Comparison of ENCODE assay signal across 22 mouse cellular contexts in the genomic region with DNA sequence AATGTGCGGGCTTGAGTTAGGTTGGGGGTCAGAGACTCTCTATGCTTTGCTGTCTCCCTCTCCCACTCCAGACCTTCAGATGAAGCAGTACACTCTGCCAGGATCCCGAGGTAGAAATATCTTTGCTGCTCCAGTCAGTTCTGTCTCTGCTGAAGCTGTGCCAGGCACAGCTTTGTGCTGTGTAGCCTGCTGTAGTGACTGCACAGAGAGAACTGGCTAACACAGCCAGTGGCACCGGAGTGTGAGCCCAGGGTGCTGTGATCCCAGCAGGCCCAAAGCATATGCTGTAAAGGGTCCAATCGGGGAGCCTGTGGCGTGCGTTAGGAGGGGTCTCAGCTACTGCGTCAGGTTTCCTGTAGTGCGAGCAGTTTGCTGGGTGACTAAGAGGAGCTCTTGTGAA. TPM values are rescaled to one million over a fixed set of nuclear protein-coding genes. Genes with fewer than 3 reads are reported as not detected.
DNase-seq lines count a peak whose midpoint lies in the region; ATAC-seq lines count a peak whose summit lies in the region.
"Had no signal": no experiment of that assay in that cellular context is flagged by ENCODE, and none has a peak within 500 bp of the region (broad histone marks: within the 10 kb centered on the region; RNA-seq: fewer than 3 reads in every experiment).

No protein-coding gene starts in this region.

- no peak for DNase-seq in cerebellum, postnatal 4 days (ENCODE audit: low spot score in 2 of 2)
- peak; percentile 72 for DNase-seq in cerebellum, adult 11-12 months
- DNase-seq in cerebellum, postnatal 14 days: peak; percentile 62 to 72
- no peak for DNase-seq in B cell, adult 2 months
- DNase-seq: adrenal gland, postnatal 10 days; gastrocnemius, postnatal 25 days; heart, postnatal 14 days; lung, adult 2 months; retina, postnatal 1 day; thymus, postnatal 36 days had no signal

- no peaks in the 10 kb centered on the region for H3K9me3 ChIP-seq in heart, embryonic 15.5 days (replicated peaks)
- no peaks in the 10 kb centered on the region for H3K9me3 ChIP-seq in heart, embryonic 11.5 days (replicated peaks; ENCODE audit: control insufficient read depth, low read length)
- H3K9me3 ChIP-seq in hindbrain, embryonic 16.5 days (ENCODE audit: control insufficient read depth, low read length): no peaks in the 10 kb centered on the region
- H3K9me3 ChIP-seq: embryonic facial prominence, embryonic 13.5 days; hindbrain, embryonic 15.5 days; kidney, embryonic 15.5 days; limb, embryonic 12.5 days; liver, embryonic 12.5 days had no signal

- H3K4me3 ChIP-seq in heart, embryonic 15.5 days: no peak overlapping the region
- no peak overlapping the region for H3K4me3 ChIP-seq in heart, embryonic 11.5 days (ENCODE audit: low read depth, low read length)
- no peak overlapping the region for H3K4me3 ChIP-seq in hindbrain, embryonic 16.5 days (ENCODE audit: low read length)
- H3K4me3 ChIP-seq: embryonic facial prominence, embryonic 13.5 days; hindbrain, embryonic 15.5 days; kidney, embryonic 15.5 days; limb, embryonic 12.5 days; liver, embryonic 12.5 days had no signal

- peak; percentile 59 for ATAC-seq in cerebellum, adult (ENCODE audit: insufficient number of reproducible peaks, low FRiP score, low TSS enrichment)
- no peak for ATAC-seq in heart, embryonic 15.5 days (replicated peaks; ENCODE audit: insufficient number of reproducible peaks, insufficient read depth, low FRiP score, low read depth)
- ATAC-seq in heart, embryonic 11.5 days (replicated peaks; ENCODE audit: insufficient number of reproducible peaks, low FRiP score, low TSS enrichment): no peak
- no peak for ATAC-seq in hindbrain, embryonic 16.5 days
- ATAC-seq: CD4-positive, CD25-positive, alpha-beta regulatory T cell, adult 4 months; intestine, postnatal 0 days; liver, embryonic 12.5 days; Patski had no signal

- H3K27ac ChIP-seq in heart, embryonic 15.5 days: 0 out of 2 replicates have a peak overlapping the region, but pooled peaks have one; percentile 20
- H3K27ac ChIP-seq in heart, embryonic 11.5 days (ENCODE audit: low read depth, low read length): no peak overlapping the region
- H3K27ac ChIP-seq in hindbrain, embryonic 16.5 days (ENCODE audit: low read depth, low read length): no peak overlapping the region
- H3K27ac ChIP-seq: embryonic facial prominence, embryonic 13.5 days; hindbrain, embryonic 15.5 days; kidney, embryonic 15.5 days; limb, embryonic 12.5 days; liver, embryonic 12.5 days had no signal

- H3K9ac ChIP-seq in heart, embryonic 15.5 days: no peak overlapping the region
- H3K9ac ChIP-seq in heart, embryonic 11.5 days (ENCODE audit: low read depth, low read length): no peak overlapping the region
- no peak overlapping the region for H3K9ac ChIP-seq in hindbrain, embryonic 16.5 days (ENCODE audit: low read depth, low read length)
- H3K9ac ChIP-seq: embryonic facial prominence, embryonic 13.5 days; hindbrain, embryonic 15.5 days; kidney, embryonic 15.5 days; limb, embryonic 12.5 days; liver, embryonic 12.5 days had no signal

- H3K36me3 ChIP-seq in heart, embryonic 15.5 days: peaks cover 5% of the 10 kb centered on the region; the same call in 1 of the 2 replicates
- peaks cover 3% of the 10 kb centered on the region; the same call in 1 of the 2 replicates for H3K36me3 ChIP-seq in heart, embryonic 11.5 days (ENCODE audit: control insufficient read depth, insufficient read depth, low read length)
- peaks cover 2% of the 10 kb centered on the region; the same call in 1 of the 2 replicates for H3K36me3 ChIP-seq in hindbrain, embryonic 16.5 days (ENCODE audit: control insufficient read depth, insufficient read depth, low read length)
- H3K36me3 ChIP-seq: hindbrain, embryonic 15.5 days had no signal

- peaks cover 53% of the 10 kb centered on the region for H3K4me1 ChIP-seq in heart, embryonic 15.5 days (replicated peaks)
- H3K4me1 ChIP-seq in heart, embryonic 11.5 days (ENCODE audit: control insufficient read depth, insufficient read depth, low read length): peaks cover 22% of the 10 kb centered on the region
- peaks cover 18% of the 10 kb centered on the region for H3K4me1 ChIP-seq in hindbrain, embryonic 16.5 days (ENCODE audit: control insufficient read depth, insufficient read depth, low read depth, low read length)

- H3K27me3 ChIP-seq in heart, embryonic 15.5 days: no peaks in the 10 kb centered on the region
- H3K27me3 ChIP-seq in heart, embryonic 11.5 days (ENCODE audit: control insufficient read depth, insufficient read depth, low read length): no peaks in the 10 kb centered on the region
- H3K27me3 ChIP-seq in hindbrain, embryonic 16.5 days (replicated peaks; ENCODE audit: control insufficient read depth, insufficient read depth, low read length): no peaks in the 10 kb centered on the region
- H3K27me3 ChIP-seq: embryonic facial prominence, embryonic 13.5 days; hindbrain, embryonic 15.5 days; kidney, embryonic 15.5 days; limb, embryonic 12.5 days; liver, embryonic 12.5 days; Patski had no signal

- WGBS in heart, embryonic 15.5 days: 85% methylated on average over 8 of the region's 8 CpGs
- 79% methylated on average over 8 of the region's 8 CpGs for WGBS in heart, embryonic 11.5 days (ENCODE audit: insufficient replicate concordance)
- 83% methylated on average over 8 of the region's 8 CpGs for WGBS in hindbrain, embryonic 16.5 days

- no peak overlapping the region for H3K4me2 ChIP-seq in heart, embryonic 15.5 days
- no peak overlapping the region for H3K4me2 ChIP-seq in heart, embryonic 11.5 days
- H3K4me2 ChIP-seq in hindbrain, embryonic 16.5 days (ENCODE audit: low read length): no peak overlapping the region
- H3K4me2 ChIP-seq: embryonic facial prominence, embryonic 13.5 days; hindbrain, embryonic 15.5 days; kidney, embryonic 15.5 days; limb, embryonic 12.5 days; liver, embryonic 12.5 days had no signal

RNA-seq across cellular contexts. Expression of gene Pkp4, which starts 27.7 kb away (rescaled TPM):
- polyA plus RNA-seq in heart, embryonic 15.5 days (2015; fragmentation: Nextera tagmentation; extraction: Ambion mirVana): 36.5 and 40.1 TPM in 2 replicates
- 33.8 and 37.6 TPM in 2 replicates for polyA plus RNA-seq in heart, embryonic 11.5 days (2014; fragmentation: Nextera tagmentation; extraction: Ambion mirVana)
- polyA plus RNA-seq in hindbrain, embryonic 16.5 days (2015; fragmentation: Nextera tagmentation; extraction: Ambion mirVana): 26.1 and 29.2 TPM in 2 replicates

RNA-seq across cellular contexts. Expression of gene Ccdc148, which starts 27.8 kb away (rescaled TPM):
- polyA plus RNA-seq in heart, embryonic 15.5 days (2015; fragmentation: Nextera tagmentation; extraction: Ambion mirVana): 0.94 and 1.2 TPM in 2 replicates
- polyA plus RNA-seq in heart, embryonic 11.5 days (2014; fragmentation: Nextera tagmentation; extraction: Ambion mirVana): 0.15 and 0.27 TPM in 2 replicates
- 5.8 and 7.1 TPM in 2 replicates for polyA plus RNA-seq in hindbrain, embryonic 16.5 days (2015; fragmentation: Nextera tagmentation; extraction: Ambion mirVana)

Comparison
In these comparisons a context has a peak if more than half of its experiments do, and no peak if none do; other contexts are left out.
1. DNase-seq: peak in cerebellum, adult 11-12 months (single experiment) and cerebellum, postnatal 14 days (2 of 2); none in cerebellum, postnatal 4 days (0 of 2) and B cell, adult 2 months (0 of 2).